Mouse (Mus musculus) urinary bladder, postnatal 36 days (tissue): ENCODE results near the gene Ryr2.
"Not testable (repeated sequence)": the region's sequence is repeated elsewhere in the genome, so short reads cannot be mapped to it uniquely, and the experiment has no call there.

ENCODE experiments used
- DNase-seq, 2 experiments: peaks; one replicate each; pipeline ENCODE4 v3.0.0; 2022; ENCODE audit warnings: low spot score in 2 of 2, mixed read lengths in 1 of 2

Ryr2 gene

GRCm38 (mm10) chr13:12106662-12107632, at the start of gene Ryr2:
TSS of gene Ryr2 (minus strand) at chr13:12106945.
- DNase-seq = peak in 1 of 2 experiments; percentile 39

- no peak for DNase-seq
Observed at GRCm38 (mm10) chr13:12153922-12154321, 47.2 kb upstream of the Ryr2 start.

GRCm38 (mm10) chr13:12146918-12147507, 40.3 kb upstream of the Ryr2 start:
- no peak for DNase-seq

GRCm38 (mm10) chr13:12146402-12146801, 39.7 kb upstream of the Ryr2 start:
- DNase-seq = no peak

- no peak for DNase-seq
Observed at GRCm38 (mm10) chr13:12143347-12143746, 36.6 kb upstream of the Ryr2 start.

GRCm38 (mm10) chr13:12136461-12136860, 29.7 kb upstream of the Ryr2 start:
- DNase-seq = not testable (repeated sequence)

- no peak for DNase-seq
Observed at GRCm38 (mm10) chr13:12133549-12133948, 26.8 kb upstream of the Ryr2 start.

- DNase-seq = no peak
Observed at GRCm38 (mm10) chr13:12132160-12132710, 25.5 kb upstream of the Ryr2 start.

- no peak for DNase-seq
Observed at GRCm38 (mm10) chr13:12129121-12129520, 22.4 kb upstream of the Ryr2 start.

GRCm38 (mm10) chr13:12126099-12126498, 19.4 kb upstream of the Ryr2 start:
- DNase-seq = no peak

- DNase-seq = peak in 1 of 2 experiments; percentile 17
Observed at GRCm38 (mm10) chr13:12124940-12125540, 18.3 kb upstream of the Ryr2 start.

GRCm38 (mm10) chr13:12115551-12115950, 8.8 kb upstream of the Ryr2 start:
- DNase-seq = no peak

GRCm38 (mm10) chr13:12114816-12115215, 8.1 kb upstream of the Ryr2 start:
- no peak for DNase-seq

GRCm38 (mm10) chr13:12108955-12109354, 2.2 kb upstream of the Ryr2 start:
- DNase-seq = no peak

GRCm38 (mm10) chr13:12105830-12106628, 716 bp downstream of the Ryr2 start:
- no peak for DNase-seq

- no peak for DNase-seq
Observed at GRCm38 (mm10) chr13:12105231-12105829, 1.4 kb downstream of the Ryr2 start.

- no peak for DNase-seq
Observed at GRCm38 (mm10) chr13:12104318-12104717, 2.4 kb downstream of the Ryr2 start.

GRCm38 (mm10) chr13:12103017-12103416, 3.7 kb downstream of the Ryr2 start:
- DNase-seq = no peak

GRCm38 (mm10) chr13:12099446-12099845, 7.3 kb downstream of the Ryr2 start:
- DNase-seq = no peak

GRCm38 (mm10) chr13:12098981-12099380, 7.8 kb downstream of the Ryr2 start:
- no peak for DNase-seq

GRCm38 (mm10) chr13:12096382-12096932, 10.3 kb downstream of the Ryr2 start:
- no peak for DNase-seq
